Mouse (Mus musculus) granulocyte monocyte progenitor cell, adult 5-6 weeks (primary cell): Measurements from ENCODE around the gene Pkd1. TPM values are rescaled to one million over a fixed set of nuclear protein-coding genes. Genes with fewer than 3 reads are reported as not detected.
A peak's percentile ranks its signal among the peaks of the same experiment; 100 is the strongest.

Source experiments
- ATAC-seq: replicated peaks from 2 replicates; pipeline ENCODE4 v1.8.0; 2016; ENCODE audit warnings: mild to moderate bottlenecking, moderate TSS enrichment, inconsistent platforms; ENCODE audit not compliant: poor library complexity, severe bottlenecking
- total RNA-seq, 2 experiments: library from RNA; stranded (forward) in 1 of 2; stranded (reverse) in 1 of 2; fragments of 200-712, 200-1000 nt in 1 of 2; fragments of >200 nt in 1 of 2; fragmentation: Nextera tagmentation in 1 of 2; gene quantifications; 2 replicates each; pipeline ENCODE4 v1.2.3; 2014 to 2017

Pkd1 gene
- total RNA-seq, 2 experiments from 2014 or later = 9.1 to 19.0 TPM

- ATAC-seq = peak; percentile 29; the same call in 1 of the 2 replicates
Observed at GRCm38 (mm10) chr17:24563638-24564037, 14.0 kb downstream of the Pkd1 start.

- no peak for ATAC-seq
Observed at GRCm38 (mm10) chr17:24564422-24564821, 14.8 kb downstream of the Pkd1 start.

- ATAC-seq = no peak
Observed at GRCm38 (mm10) chr17:24565092-24565491, 15.5 kb downstream of the Pkd1 start.

- ATAC-seq = no peak
Observed at GRCm38 (mm10) chr17:24565792-24566191, 16.2 kb downstream of the Pkd1 start.

GRCm38 (mm10) chr17:24567034-24567779 lies 17.6 kb downstream of the Pkd1 start:
- no peak for ATAC-seq

- no peak for ATAC-seq
Observed at GRCm38 (mm10) chr17:24569837-24570236, 20.2 kb downstream of the Pkd1 start.

GRCm38 (mm10) chr17:24572651-24573245 lies 23.1 kb downstream of the Pkd1 start:
- ATAC-seq = no peak

- ATAC-seq = no peak
Observed at GRCm38 (mm10) chr17:24573811-24574210, 24.2 kb downstream of the Pkd1 start.

GRCm38 (mm10) chr17:24579532-24579931 lies 29.9 kb downstream of the Pkd1 start:
- no peak for ATAC-seq

GRCm38 (mm10) chr17:24580287-24580686 lies 30.7 kb downstream of the Pkd1 start:
- no peak for ATAC-seq

GRCm38 (mm10) chr17:24583599-24584460 lies 34.2 kb downstream of the Pkd1 start:
- ATAC-seq = peak; percentile 83

GRCm38 (mm10) chr17:24584520-24584919 lies 34.9 kb downstream of the Pkd1 start:
- no peak for ATAC-seq

GRCm38 (mm10) chr17:24586532-24586931 lies 36.9 kb downstream of the Pkd1 start:
- ATAC-seq = no peak

GRCm38 (mm10) chr17:24590943-24591342 lies 41.3 kb downstream of the Pkd1 start:
- no peak for ATAC-seq

- ATAC-seq = no peak
Observed at GRCm38 (mm10) chr17:24591695-24592094, 42.1 kb downstream of the Pkd1 start.

- ATAC-seq = no peak
Observed at GRCm38 (mm10) chr17:24593248-24593647, 43.6 kb downstream of the Pkd1 start.

- ATAC-seq = no peak
Observed at GRCm38 (mm10) chr17:24593992-24594890, 44.6 kb downstream of the Pkd1 start.

GRCm38 (mm10) chr17:24595126-24596072 lies 45.8 kb downstream of the Pkd1 start:
- no peak; the same call in 1 of the 2 replicates for ATAC-seq

- no peak for ATAC-seq
Observed at GRCm38 (mm10) chr17:24596073-24596466, 46.4 kb downstream of the Pkd1 start.
